Mouse (Mus musculus): ENCODE results near the gene Myom1.

DNA sequence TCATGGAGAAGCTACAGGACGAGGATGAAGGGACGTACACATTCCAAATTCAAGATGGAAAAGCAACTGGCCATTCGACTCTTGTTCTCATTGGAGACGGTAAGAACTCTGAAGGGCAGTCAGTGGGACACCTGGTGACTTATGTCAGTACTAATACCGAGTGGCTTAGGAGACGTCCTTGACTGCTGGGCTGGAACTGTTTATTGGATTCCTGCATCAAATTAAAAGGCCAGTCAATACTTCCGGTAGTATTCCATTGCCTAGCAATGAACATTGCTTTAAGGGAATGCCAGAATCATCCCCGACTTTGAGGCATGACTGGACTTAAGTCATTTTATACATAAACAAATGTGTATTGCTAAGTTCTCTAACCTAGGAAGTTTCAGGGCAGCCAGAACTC lies 103.8 kb downstream of the Myom1 start:
- TF ChIP-seq CTCF (IDR thresholded peaks at IDR 0.05; ENCODE audit: low read depth): no peak
- TF ChIP-seq EP300 (IDR thresholded peaks at IDR 0.05; ENCODE audit: low read depth): no peak
